In the genomic region with DNA sequence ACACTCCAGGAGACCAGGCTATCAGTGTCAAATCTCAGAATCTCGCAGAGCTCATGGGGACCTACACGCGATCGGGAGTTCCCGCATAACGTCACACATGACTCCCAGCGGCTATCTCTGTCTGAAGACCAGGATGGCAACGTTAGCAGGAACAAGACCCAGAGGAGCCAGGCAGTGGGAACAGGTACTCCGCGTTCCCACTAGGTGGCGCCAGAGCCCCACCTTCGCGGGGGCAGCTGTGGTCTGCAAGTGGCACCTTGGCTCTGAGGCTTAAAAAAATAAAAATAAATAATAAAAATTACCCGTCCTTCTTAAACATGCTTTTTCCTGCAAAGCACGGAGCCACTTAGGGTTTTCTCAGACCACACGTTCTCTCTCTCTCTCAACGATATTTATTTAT, we compare ENCODE assay signal across 8 mouse cellular contexts. TPM values are rescaled to one million over a fixed set of nuclear protein-coding genes. Genes with fewer than 3 reads are reported as not detected.
DNase-seq lines count a peak whose midpoint lies in the region; ATAC-seq lines count a peak whose summit lies in the region.

No protein-coding gene starts in this region.

- peaks cover 28% of the 10 kb centered on the region; the same call in 1 of the 2 replicates for H3K27me3 ChIP-seq in hindbrain, embryonic 12.5 days

- WGBS in hindbrain, embryonic 12.5 days, result 8% methylated on average over 17 of the region's 17 CpGs

- 0 out of 2 replicates have a peak, but pooled peaks cover 5% of the 10 kb centered on the region for H3K9me3 ChIP-seq in hindbrain, embryonic 12.5 days (replicated peaks)

- peaks cover 17% of the 10 kb centered on the region for H3K4me1 ChIP-seq in hindbrain, embryonic 12.5 days

- H3K36me3 ChIP-seq in hindbrain, embryonic 12.5 days, result no peaks in the 10 kb centered on the region

- H3K27ac ChIP-seq in hindbrain, embryonic 12.5 days, result no peak overlapping the region

- no peak overlapping the region for H3K4me3 ChIP-seq in hindbrain, embryonic 12.5 days

- peak overlapping the region; percentile 23; the same call in 1 of the 2 replicates for H3K4me2 ChIP-seq in hindbrain, embryonic 12.5 days (replicated peaks)

- peak; percentile 68 for DNase-seq in MEL-GATA-1-ER (ENCODE audit: extremely low read depth, low read depth)
- DNase-seq in cerebellum, adult 9-11 months, result peak; percentile 84
- peak; percentile 75 to 84 for DNase-seq in frontal cortex, postnatal 10 days (ENCODE audit: low spot score in 2 of 2)
- peak; percentile 85 to 92 for DNase-seq in layer of hippocampus, postnatal 10 days (ENCODE audit: low spot score in 2 of 2)
- DNase-seq in lung, postnatal 10 days, result peak; percentile 90
- DNase-seq in ovary, postnatal 14 days (ENCODE audit: low spot score), result peak; percentile 89
- DNase-seq in thymus, postnatal 10 days (ENCODE audit: low spot score in 2 of 2), result peak; percentile 58 to 86

- peak; percentile 69 for ATAC-seq in hindbrain, embryonic 12.5 days (ENCODE audit: low FRiP score)

- H3K9ac ChIP-seq in hindbrain, embryonic 12.5 days, result no peak overlapping the region

RNA-seq across cellular contexts. Expression of a gene that starts 4.0 kb away (rescaled TPM):
- polyA plus RNA-seq in hindbrain, embryonic 12.5 days (2016; fragmentation: Nextera tagmentation; extraction: Ambion mirVana), result 12.4 and 14.1 TPM in 2 replicates
- total RNA-seq in layer of hippocampus, postnatal 10 days (2021), result 10 to 100 TPM; 43.2 to 45.3 TPM
